ENCODE assay signal across 13 mouse cellular contexts in genomic region chr3:103385383-103386291, GRCm38 (mm10).
DNase-seq lines count a peak whose midpoint lies in the region; ATAC-seq and TF ChIP-seq lines count a peak whose summit lies in the region.
"Had no signal": no experiment of that assay in that cellular context is flagged by ENCODE, and none has a peak within 500 bp of the region (broad histone marks: within the 10 kb centered on the region; RNA-seq: fewer than 3 reads in every experiment).

No protein-coding gene starts in this region.

- no peaks in the 10 kb centered on the region for H3K36me3 ChIP-seq in erythroblast, embryonic 14.5 days (ENCODE audit: control insufficient read depth)
- H3K36me3 ChIP-seq in liver, embryonic 14.5 days (replicated peaks; ENCODE audit: control insufficient read depth, insufficient read depth, low read depth), result no peaks in the 10 kb centered on the region
- no peaks in the 10 kb centered on the region for H3K36me3 ChIP-seq in stomach, embryonic 16.5 days (ENCODE audit: control insufficient read depth, insufficient read depth, low read length)
- H3K36me3 ChIP-seq: embryonic facial prominence, embryonic 12.5 days; hindbrain, embryonic 13.5 days; limb, embryonic 15.5 days had no signal

- DNase-seq in liver, embryonic 14.5 days (ENCODE audit: low read depth in 3 of 3, low spot score in 3 of 3), result no peak
- DNase-seq in cerebellum, postnatal 36 days, result no peak
- no peak for DNase-seq in gastrocnemius, postnatal 36 days
- no peak for DNase-seq in adrenal gland, adult 18-20 months (ENCODE audit: low spot score in 2 of 2)
- DNase-seq: adrenal gland, postnatal 36 days; cerebellum, adult 8-10 months had no signal

- WGBS in liver, embryonic 14.5 days (ENCODE audit: insufficient replicate concordance), result 44% methylated on average over 5 of the region's 5 CpGs
- 73% methylated on average over 5 of the region's 5 CpGs for WGBS in stomach, embryonic 16.5 days

- H3K9me3 ChIP-seq in erythroblast, embryonic 14.5 days (ENCODE audit: control insufficient read depth, low read length), result no peaks in the 10 kb centered on the region; the same call in 1 of the 2 replicates
- no peaks in the 10 kb centered on the region for H3K9me3 ChIP-seq in liver, embryonic 14.5 days (ENCODE audit: control insufficient read depth, low read length)
- H3K9me3 ChIP-seq in stomach, embryonic 16.5 days (replicated peaks; ENCODE audit: control insufficient read depth, low read length), result no peaks in the 10 kb centered on the region
- H3K9me3 ChIP-seq: embryonic facial prominence, embryonic 12.5 days; hindbrain, embryonic 13.5 days; limb, embryonic 15.5 days had no signal

- no peak overlapping the region for H3K9ac ChIP-seq in liver, embryonic 14.5 days (replicated peaks)
- no peak overlapping the region for H3K9ac ChIP-seq in stomach, embryonic 16.5 days (ENCODE audit: low read length)
- H3K9ac ChIP-seq: embryonic facial prominence, embryonic 12.5 days; hindbrain, embryonic 13.5 days; limb, embryonic 15.5 days had no signal

- H3K4me2 ChIP-seq in liver, embryonic 14.5 days (ENCODE audit: low read depth), result no peak overlapping the region; the same call in 1 of the 2 replicates
- H3K4me2 ChIP-seq in stomach, embryonic 16.5 days (ENCODE audit: low read depth, low read length), result no peak overlapping the region
- H3K4me2 ChIP-seq: embryonic facial prominence, embryonic 12.5 days; hindbrain, embryonic 13.5 days; limb, embryonic 15.5 days had no signal

- TF ChIP-seq EP300 in liver, embryonic 14.5 days (IDR thresholded peaks at IDR 0.05; ENCODE audit: low read depth), result no peak

- intact Hi-C loops in gastrocnemius, postnatal 36 days (cut with DNase I), result loop anchor here (10.0 kb wide), 1 partner anchor 499 kb away; no protein-coding TSS in a partner anchor

- no peak for TF ChIP-seq CTCF in liver, embryonic 14.5 days (IDR thresholded peaks at IDR 0.05; ENCODE audit: low read depth)

- ATAC-seq in erythroblast, adult 5-6 weeks (replicated peaks; ENCODE audit: low FRiP score, poor library complexity, severe bottlenecking), result no peak
- peak; percentile 68 for ATAC-seq in CD4-positive, CD25-positive, alpha-beta regulatory T cell, adult 4 months
- peak; percentile 46; the same call in 1 of the 2 replicates for ATAC-seq in liver, embryonic 14.5 days (ENCODE audit: insufficient read depth)
- ATAC-seq in stomach, embryonic 16.5 days (ENCODE audit: insufficient read depth, low FRiP score), result peak; percentile 38; the same call in 1 of the 2 replicates

- H3K4me1 ChIP-seq in erythroblast, embryonic 14.5 days (ENCODE audit: control insufficient read depth), result peaks cover 38% of the 10 kb centered on the region
- H3K4me1 ChIP-seq in liver, embryonic 14.5 days (replicated peaks; ENCODE audit: control insufficient read depth in 2 of 2, insufficient read depth in 2 of 2, low read length in 1 of 2), result peaks cover 8 to 14% of the 10 kb centered on the region in 2 experiments; a peak in 3 of 4 replicates
- no peaks in the 10 kb centered on the region for H3K4me1 ChIP-seq in stomach, embryonic 16.5 days (ENCODE audit: control insufficient read depth, insufficient read depth, low read length)
- H3K4me1 ChIP-seq: embryonic facial prominence, embryonic 12.5 days; hindbrain, embryonic 13.5 days; limb, embryonic 15.5 days had no signal

- peaks cover 4% of the 10 kb centered on the region; the same call in 1 of the 2 replicates for H3K27me3 ChIP-seq in erythroblast, embryonic 14.5 days (ENCODE audit: control insufficient read depth)
- H3K27me3 ChIP-seq in liver, embryonic 14.5 days (ENCODE audit: control insufficient read depth, insufficient read depth, low read length), result no peaks in the 10 kb centered on the region
- H3K27me3 ChIP-seq in stomach, embryonic 16.5 days (ENCODE audit: control insufficient read depth, insufficient read depth, low read length), result no peaks in the 10 kb centered on the region
- H3K27me3 ChIP-seq: embryonic facial prominence, embryonic 12.5 days; hindbrain, embryonic 13.5 days; limb, embryonic 15.5 days had no signal

- H3K4me3 ChIP-seq in erythroblast, embryonic 14.5 days (replicated peaks), result peak overlapping the region; percentile 35
- no peak overlapping the region for H3K4me3 ChIP-seq in liver, embryonic 14.5 days (ENCODE audit: insufficient read depth in 1 of 2, low read depth in 2 of 2, low read length in 2 of 2)
- H3K4me3 ChIP-seq in stomach, embryonic 16.5 days (replicated peaks; ENCODE audit: low read length), result no peak overlapping the region
- H3K4me3 ChIP-seq: embryonic facial prominence, embryonic 12.5 days; hindbrain, embryonic 13.5 days; limb, embryonic 15.5 days had no signal

- H3K27ac ChIP-seq in liver, embryonic 14.5 days, result no peak overlapping the region
- H3K27ac ChIP-seq in stomach, embryonic 16.5 days (ENCODE audit: low read length), result no peak overlapping the region
- H3K27ac ChIP-seq: embryonic facial prominence, embryonic 12.5 days; hindbrain, embryonic 13.5 days; limb, embryonic 15.5 days had no signal
